Mouse (Mus musculus): Measurements from ENCODE around the gene Sdc1.

The Sdc1 gene

GRCm38 (mm10) chr12:8818233-8818672, 47.1 kb downstream of the Sdc1 start:
- no peak for DNase-seq (ENCODE audit: low read depth in 1 of 2, low spot score in 2 of 2)

DNA sequence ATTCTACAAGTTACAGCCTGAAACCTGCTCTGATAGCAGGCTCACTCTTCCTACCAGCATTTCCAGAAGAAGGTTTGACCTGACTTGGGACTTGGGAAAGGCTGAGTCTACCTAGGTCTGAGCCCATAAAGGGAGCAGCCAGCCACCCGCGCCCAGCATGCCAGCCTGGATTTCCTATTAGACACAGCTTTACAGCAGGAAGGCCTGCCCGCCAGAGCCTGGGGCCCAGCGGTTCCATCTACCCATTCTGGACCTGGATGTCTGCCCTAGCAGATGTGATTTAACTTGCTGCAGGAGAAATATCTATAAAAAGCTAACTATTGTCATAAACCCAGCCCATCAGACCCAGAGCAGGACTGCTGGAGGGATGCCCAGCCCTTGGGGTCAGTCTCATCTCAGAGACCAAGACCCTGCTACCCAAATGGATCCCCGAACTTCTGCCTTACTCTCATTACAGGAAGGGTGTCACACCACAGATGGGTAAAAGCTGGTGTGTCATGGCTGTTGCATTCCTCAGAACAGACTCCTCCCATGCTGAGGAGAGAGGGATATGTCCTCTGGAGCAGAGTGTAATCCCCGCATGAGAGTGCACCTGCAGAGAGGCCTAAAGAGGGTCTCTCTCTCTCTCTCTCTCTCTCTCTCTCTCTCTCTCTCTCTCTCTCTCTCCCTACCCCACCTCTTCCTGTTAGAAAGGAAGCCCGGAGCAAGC, 54.0 kb downstream of the Sdc1 start:
- DNase-seq (ENCODE audit: low read depth in 1 of 2, low spot score in 2 of 2) = no peak

GRCm38 (mm10) chr12:8827014-8827715, 56.0 kb downstream of the Sdc1 start:
- DNase-seq (ENCODE audit: low read depth in 1 of 2, low spot score in 2 of 2) = no peak

DNA sequence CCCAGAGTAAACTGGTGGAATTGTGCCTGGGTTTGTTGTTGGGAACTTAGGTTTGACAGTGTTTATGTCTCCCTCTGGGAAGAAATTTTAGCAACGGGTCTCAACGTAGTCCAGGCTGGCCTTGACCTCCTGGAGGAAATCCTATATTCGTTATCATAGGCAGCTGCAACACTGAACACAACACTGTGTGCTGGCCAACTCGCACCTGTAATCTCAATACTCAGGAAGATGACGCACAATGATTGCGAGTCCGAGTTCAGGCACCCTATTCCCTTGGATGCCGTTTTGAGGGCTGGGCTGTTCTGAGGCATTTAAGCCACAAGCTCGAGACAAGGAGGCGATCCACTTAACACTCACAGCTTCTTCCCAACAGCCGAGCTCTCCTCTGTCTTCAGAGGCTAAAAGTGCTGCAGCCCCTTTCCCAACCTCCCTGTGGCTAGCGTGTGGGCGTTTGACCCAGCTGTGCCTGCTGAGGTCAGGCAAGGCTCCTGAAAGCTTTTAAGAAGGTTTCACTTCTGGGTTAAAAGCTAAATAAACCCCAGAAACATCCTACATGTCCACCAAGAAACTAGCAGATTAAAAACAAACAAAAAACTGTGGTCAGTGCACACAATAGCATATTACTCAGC, 58.0 kb downstream of the Sdc1 start:
- no peak for DNase-seq (ENCODE audit: low read depth in 1 of 2, low spot score in 2 of 2)

GRCm38 (mm10) chr12:8829661-8830040, 58.5 kb downstream of the Sdc1 start:
- DNase-seq (ENCODE audit: low read depth in 1 of 2, low spot score in 2 of 2) = peak in 1 of 2 experiments; percentile 26

GRCm38 (mm10) chr12:8830967-8831635, 60.0 kb downstream of the Sdc1 start:
- no peak for DNase-seq (ENCODE audit: low read depth in 1 of 2, low spot score in 2 of 2)

DNA sequence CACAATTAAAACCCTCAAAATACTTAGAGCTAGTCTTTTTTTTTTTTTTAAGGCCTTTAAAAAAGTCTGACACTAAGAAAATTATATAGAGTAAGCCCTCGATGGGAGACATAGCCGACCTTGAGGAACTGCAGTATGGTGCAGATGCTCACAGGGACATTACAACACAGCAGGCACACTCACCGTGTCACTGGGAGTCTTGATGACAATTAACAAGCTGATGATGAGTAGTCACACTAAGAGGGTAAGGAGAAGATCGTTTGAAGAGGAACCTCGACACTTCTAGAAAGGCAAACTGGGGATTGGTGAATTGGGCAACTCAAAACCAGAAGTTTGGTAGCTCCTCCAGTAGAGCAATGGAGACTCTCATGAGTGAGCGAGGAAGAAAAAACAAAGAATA, 60.6 kb downstream of the Sdc1 start:
- DNase-seq (ENCODE audit: low read depth in 1 of 2, low spot score in 2 of 2) = peak; percentile 30 to 37

GRCm38 (mm10) chr12:8840782-8841325, 69.7 kb downstream of the Sdc1 start:
- no peak for DNase-seq (ENCODE audit: low read depth in 1 of 2, low spot score in 2 of 2)

GRCm38 (mm10) chr12:8842725-8843124, 71.6 kb downstream of the Sdc1 start:
- no peak for DNase-seq (ENCODE audit: low read depth in 1 of 2, low spot score in 2 of 2)
